Mouse (Mus musculus): ENCODE results near the gene Cxcl10. TPM values are rescaled to one million over a fixed set of nuclear protein-coding genes. Genes with fewer than 3 reads are reported as not detected.
A peak's percentile ranks its signal among the peaks of the same experiment; 100 is the strongest.

Gene Cxcl10
- total RNA-seq, 1 experiment from 2014 or later = 6.2 TPM

- ATAC-seq (ENCODE audit: extremely low read depth, insufficient number of reproducible peaks, low FRiP score, poor library complexity, severe bottlenecking) = no peak
Observed at GRCm38 (mm10) chr5:92331122-92331521, 17.6 kb downstream of the Cxcl10 start.

DNA sequence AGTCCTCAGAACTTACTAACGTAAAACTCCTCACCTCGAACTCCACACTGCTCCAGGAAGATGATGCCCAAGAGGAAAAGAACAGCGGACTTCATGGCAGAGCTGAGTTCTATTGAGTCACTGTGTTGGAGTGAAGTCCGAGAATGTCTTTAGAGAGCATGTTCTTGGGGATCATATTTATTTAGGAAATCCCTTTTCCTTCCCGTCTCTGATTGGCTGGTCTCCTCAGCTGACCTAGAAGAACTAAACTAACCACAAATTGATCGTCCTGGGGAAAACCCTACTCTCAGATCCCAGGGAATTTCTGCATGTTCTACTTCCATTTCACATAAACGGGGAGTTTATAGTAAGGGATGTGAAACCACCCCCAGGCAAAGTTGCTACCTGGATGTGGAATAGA is 20.8 kb downstream of the Cxcl10 start, which contains the start of gene Cxcl9:
Gene Cxcl9, minus strand, starts transcription at position 151 of the 400 bp plus-strand sequence.
- ATAC-seq (ENCODE audit: extremely low read depth, insufficient number of reproducible peaks, low FRiP score, poor library complexity, severe bottlenecking) = no peak

DNA sequence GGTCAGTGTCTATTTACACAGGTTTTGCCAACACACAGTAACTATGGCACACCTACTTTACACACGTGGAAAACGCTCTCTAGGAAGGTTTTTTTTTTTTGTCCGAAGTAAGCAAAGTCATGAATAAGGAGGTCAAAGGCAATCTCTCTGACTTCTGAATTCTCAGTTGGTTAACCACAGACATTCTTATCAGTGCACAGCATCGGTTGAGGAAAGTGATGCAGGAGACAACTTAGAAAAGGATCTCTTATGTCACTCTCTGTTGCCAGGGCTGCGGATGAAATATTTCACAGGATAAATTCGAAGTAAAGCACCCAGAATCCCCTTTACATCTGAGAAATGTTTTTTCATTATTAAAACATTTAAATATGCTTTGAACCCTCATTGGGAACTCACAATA is 21.3 kb downstream of the Cxcl10 start:
- no peak for ATAC-seq (ENCODE audit: extremely low read depth, insufficient number of reproducible peaks, low FRiP score, poor library complexity, severe bottlenecking)

DNA sequence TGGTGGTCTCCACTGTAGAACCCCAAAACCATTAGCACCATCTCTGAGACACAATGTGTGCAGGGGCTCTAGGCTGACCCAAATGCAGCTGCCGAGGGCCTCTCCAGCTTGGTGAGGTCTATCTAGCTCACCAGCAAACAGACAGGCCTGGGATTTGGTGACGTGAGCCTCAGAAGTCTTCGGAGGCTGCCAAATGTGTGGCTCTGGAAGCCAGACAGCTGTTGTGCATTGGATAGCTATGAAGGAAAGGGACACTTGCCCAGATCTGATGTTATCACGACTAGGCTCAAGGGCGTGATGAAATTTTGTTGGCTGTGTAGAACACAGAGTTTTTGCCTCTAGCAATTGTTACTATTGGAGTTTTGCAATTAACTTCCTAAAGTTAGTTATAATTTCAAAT is 25.4 kb downstream of the Cxcl10 start:
- no peak for ATAC-seq (ENCODE audit: extremely low read depth, insufficient number of reproducible peaks, low FRiP score, poor library complexity, severe bottlenecking)

- no peak for ATAC-seq (ENCODE audit: extremely low read depth, insufficient number of reproducible peaks, low FRiP score, poor library complexity, severe bottlenecking)
Observed at GRCm38 (mm10) chr5:92322612-92323011, 26.1 kb downstream of the Cxcl10 start.

DNA sequence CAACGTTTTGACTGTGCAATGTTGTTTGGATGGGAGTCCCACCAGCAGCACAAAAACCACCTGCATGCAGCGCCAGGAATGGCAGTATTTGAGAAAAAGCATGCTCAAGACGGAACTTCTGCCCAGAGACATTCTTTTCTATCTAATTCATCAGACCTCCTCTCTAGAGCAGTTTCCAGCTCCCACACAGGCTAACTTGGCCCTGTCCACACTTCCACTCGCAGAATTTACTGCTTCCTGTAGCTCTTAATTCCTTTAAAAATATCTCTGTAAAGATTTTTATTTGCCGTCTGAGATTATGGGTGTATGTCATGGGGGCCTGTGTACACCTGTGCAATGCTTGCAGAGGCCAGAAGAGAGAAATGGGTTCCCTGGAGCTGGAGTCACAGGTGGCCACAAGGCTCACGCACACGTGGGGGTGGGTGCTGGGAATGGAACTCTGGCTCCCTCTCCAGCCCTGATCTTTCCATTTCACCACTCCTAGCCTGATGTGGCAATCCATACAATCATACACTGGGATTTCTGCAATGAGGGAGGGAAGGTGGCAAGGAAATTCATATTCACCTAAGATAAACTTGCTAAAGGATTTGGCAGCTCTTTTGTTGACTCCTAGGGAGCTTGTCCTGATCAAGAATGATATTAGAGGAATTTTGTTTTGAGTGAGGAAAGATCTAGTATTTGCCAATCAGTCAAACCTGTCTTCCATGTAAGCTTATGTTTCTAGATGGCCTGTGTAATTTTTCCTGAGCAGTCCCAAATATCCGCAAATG is 26.9 kb downstream of the Cxcl10 start:
- ATAC-seq (ENCODE audit: extremely low read depth, insufficient number of reproducible peaks, low FRiP score, poor library complexity, severe bottlenecking) = no peak

- peak; percentile 24; the same call in 1 of the 2 replicates for ATAC-seq (ENCODE audit: extremely low read depth, insufficient number of reproducible peaks, low FRiP score, poor library complexity, severe bottlenecking)
Observed at GRCm38 (mm10) chr5:92318596-92318995, 30.1 kb downstream of the Cxcl10 start.

DNA sequence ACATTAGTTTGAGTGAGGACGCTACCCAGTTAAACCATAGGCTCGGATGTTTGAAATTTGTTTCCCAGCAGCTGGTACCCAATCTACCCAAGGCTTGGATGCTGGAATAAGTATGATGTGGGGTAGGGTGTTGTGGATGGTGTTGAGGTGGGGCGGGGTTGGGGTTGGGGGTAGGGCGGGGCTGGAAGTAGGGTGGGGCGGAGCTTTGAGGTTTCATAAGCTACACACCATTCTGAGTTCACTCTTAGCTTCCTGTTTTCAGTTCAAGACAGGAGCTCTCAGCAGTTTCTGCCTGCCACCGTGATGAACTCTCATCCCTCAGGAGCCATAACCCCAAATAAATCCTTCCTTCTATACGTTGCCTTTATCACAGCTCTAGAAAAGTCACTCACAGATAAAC is 30.6 kb downstream of the Cxcl10 start:
- ATAC-seq (ENCODE audit: extremely low read depth, insufficient number of reproducible peaks, low FRiP score, poor library complexity, severe bottlenecking) = peak; percentile 78

DNA sequence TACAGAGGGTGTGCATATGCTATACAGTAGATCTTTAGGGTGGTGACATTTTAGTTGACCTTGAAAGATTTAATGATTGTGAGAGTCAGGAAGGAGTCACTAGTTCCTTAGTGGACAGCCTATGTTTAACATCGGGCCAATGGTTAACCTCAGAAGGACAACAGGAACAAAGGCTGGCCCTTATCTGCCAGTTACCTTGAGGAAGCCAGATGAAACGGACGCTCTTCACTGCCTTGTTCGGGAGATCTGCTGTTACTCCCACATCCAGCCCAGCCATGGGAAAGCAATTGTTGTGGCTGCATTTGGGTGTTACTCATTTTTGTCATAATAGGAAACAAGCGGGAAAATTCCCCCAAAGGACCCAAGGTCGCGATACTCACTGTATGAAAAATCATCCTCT is 34.9 kb downstream of the Cxcl10 start:
- ATAC-seq (ENCODE audit: extremely low read depth, insufficient number of reproducible peaks, low FRiP score, poor library complexity, severe bottlenecking) = no peak

GRCm38 (mm10) chr5:92312046-92312715 is 36.5 kb downstream of the Cxcl10 start:
- ATAC-seq (ENCODE audit: extremely low read depth, insufficient number of reproducible peaks, low FRiP score, poor library complexity, severe bottlenecking) = peak; percentile 59

GRCm38 (mm10) chr5:92309681-92310511 is 38.8 kb downstream of the Cxcl10 start, which contains the start of gene Sdad1:
TSS of gene Sdad1 (minus strand) at chr5:92310479.
- peak; percentile 95 for ATAC-seq (ENCODE audit: extremely low read depth, insufficient number of reproducible peaks, low FRiP score, poor library complexity, severe bottlenecking)

DNA sequence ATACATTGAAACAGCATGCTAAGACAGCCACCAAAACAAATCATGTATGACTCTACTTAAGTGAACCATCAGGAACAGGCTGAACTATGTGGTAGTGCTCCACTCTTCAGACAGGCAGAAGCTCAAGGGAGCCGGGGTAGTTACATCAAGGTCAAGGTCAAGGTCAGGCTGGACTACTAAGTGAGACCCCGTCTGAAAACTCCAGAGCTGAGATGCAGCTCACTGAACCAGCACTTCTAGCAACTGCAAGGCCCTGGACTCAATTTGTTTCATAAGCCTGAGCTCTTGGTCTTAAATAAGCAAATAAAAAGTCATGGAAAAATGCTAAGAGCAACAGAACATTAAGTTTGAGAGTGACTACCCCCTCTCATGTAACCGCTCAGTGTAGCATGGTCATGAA is 44.4 kb downstream of the Cxcl10 start:
- ATAC-seq (ENCODE audit: extremely low read depth, insufficient number of reproducible peaks, low FRiP score, poor library complexity, severe bottlenecking) = no peak

- ATAC-seq (ENCODE audit: extremely low read depth, insufficient number of reproducible peaks, low FRiP score, poor library complexity, severe bottlenecking) = no peak
Observed at GRCm38 (mm10) chr5:92302149-92302840, 46.4 kb downstream of the Cxcl10 start.

Other genes with a start within 250 kb of the Cxcl10 start
- gene Uso1, start 211.0 kb downstream of the Cxcl10 start, total RNA-seq (2017) = 29.8 and 30.3 TPM in 2 replicates
- gene U90926, start 133.5 kb downstream of the Cxcl10 start, total RNA-seq (2017) = not detected in 2 replicates
- 0.86 and 1.0 TPM in 2 replicates for gene Ppef2, start 92.6 kb downstream of the Cxcl10 start, total RNA-seq (2017)
- 42.5 and 43.8 TPM in 2 replicates for gene Naaa, start 70.7 kb downstream of the Cxcl10 start, total RNA-seq (2017)
- gene Sdad1, start 38.4 kb downstream of the Cxcl10 start, total RNA-seq (2017) = 41.9 and 50.0 TPM in 2 replicates
- gene Cxcl9, start 20.8 kb downstream of the Cxcl10 start, total RNA-seq (2017) = 0.12 TPM in 2 replicates
- gene Art3, start 17.1 kb downstream of the Cxcl10 start, total RNA-seq (2017) = 0.49 TPM in 1 of 2 replicates, not detected in the other
- gene Nup54, start 86.3 kb upstream of the Cxcl10 start, total RNA-seq (2017) = 42.7 and 43.7 TPM in 2 replicates
- 63.6 and 64.9 TPM in 2 replicates for gene Scarb2, start 157.9 kb upstream of the Cxcl10 start, total RNA-seq (2017)
- gene Fam47e, start 206.2 kb upstream of the Cxcl10 start, total RNA-seq (2017) = not detected in 2 replicates